Mouse (Mus musculus): ENCODE results near the gene Esp23.
"Not testable (repeated sequence)": the region's sequence is repeated elsewhere in the genome, so short reads cannot be mapped to it uniquely, and the experiment has no call there.

The Esp23 gene

GRCm38 (mm10) chr17:39076937-39077336 lies at the start of gene Esp23:
Gene Esp23 (minus strand): TSS chr17:39077037.
- no peak for DNase-seq (ENCODE audit: low spot score in 2 of 2)

- not testable (repeated sequence) for DNase-seq (ENCODE audit: low spot score in 2 of 2)
These were observed 30.3 kb upstream of the Esp23 start for GRCm38 (mm10) chr17:39107126-39107525.

- no peak for DNase-seq (ENCODE audit: low spot score in 2 of 2)
These were observed 18.2 kb upstream of the Esp23 start, which contains the start of gene Esp22 for GRCm38 (mm10) chr17:39095034-39095433. Gene Esp22 (plus strand): TSS chr17:39095334.

GRCm38 (mm10) chr17:39063641-39064040 lies 13.2 kb downstream of the Esp23 start:
- DNase-seq (ENCODE audit: low spot score in 2 of 2), result no peak

GRCm38 (mm10) chr17:39043241-39043640 lies 33.6 kb downstream of the Esp23 start, which contains the start of gene Gm21903:
Gene Gm21903 (minus strand): TSS chr17:39043341.
- DNase-seq (ENCODE audit: low spot score in 2 of 2), result no peak

GRCm38 (mm10) chr17:39036395-39036794 lies 40.4 kb downstream of the Esp23 start, which contains the start of gene Esp24:
Gene Esp24 (plus strand): TSS chr17:39036695.
- DNase-seq (ENCODE audit: low spot score in 2 of 2), result not testable (repeated sequence)

Data from frontal cortex, postnatal 10 days (tissue).